Mouse (Mus musculus): Measurements from ENCODE around the gene Gm45716.

GRCm38 (mm10) chr11:90175634-90176300 is 11.7 kb upstream of the Gm45716 start:
- TF ChIP-seq CTCF (IDR thresholded peaks at IDR 0.05; ENCODE audit: low read depth) (no peak), EP300 (IDR thresholded peaks at IDR 0.05; ENCODE audit: low read depth) (no peak)

Measured in liver, embryonic 14.5 days (tissue).